Mouse (Mus musculus) liver, embryonic 11.5 days (tissue): ENCODE measurements around the gene Meioc. TPM values are rescaled to one million over a fixed set of nuclear protein-coding genes. Genes with fewer than 3 reads are reported as not detected.

Source experiments
- ATAC-seq: fragments of 200-750 bp; cut with Nextera tagmentation; replicated peaks from 2 replicates; pipeline ENCODE4 v1.8.0; 2017; ENCODE audit warnings: moderate number of reproducible peaks, mild to moderate bottlenecking, moderate TSS enrichment, moderate library complexity; ENCODE audit not compliant: low FRiP score
- DNase-seq: peaks from one replicate; pipeline ENCODE4 v3.0.0-alpha.2; 2017; ENCODE audit warnings: low spot score
- H3K27ac ChIP-seq: fragments of 300-500 bp; sonication (generic); 2 replicates; pipeline ENCODE4 v1.5.1; 2014; ENCODE audit warnings: mild to moderate bottlenecking, low read depth, low read length, control low read depth
- H3K27me3 ChIP-seq: fragments of 300-500 bp; sonication (generic); replicated peaks from 2 replicates; pipeline ENCODE4 v1.6.1; 2014; ENCODE audit warnings: low read length, mixed read lengths; ENCODE audit not compliant: control insufficient read depth, insufficient read depth
- H3K36me3 ChIP-seq: fragments of 300-500 bp; sonication (generic); 2 replicates; pipeline ENCODE4 v1.6.1; 2014; ENCODE audit warnings: mild to moderate bottlenecking, low read length, moderate library complexity, mixed read lengths; ENCODE audit not compliant: control insufficient read depth, insufficient read depth
- H3K4me1 ChIP-seq: fragments of 300-500 bp; sonication (generic); replicated peaks from 2 replicates; pipeline ENCODE4 v1.6.1; 2014; ENCODE audit warnings: low read length, mixed read lengths; ENCODE audit not compliant: control insufficient read depth, insufficient read depth
- H3K4me2 ChIP-seq: fragments of 300-500 bp; sonication (generic); 2 replicates; pipeline ENCODE4 v1.6.1; 2014; ENCODE audit warnings: mild to moderate bottlenecking, control low read depth, moderate library complexity
- H3K4me3 ChIP-seq: fragments of 300-500 bp; sonication (generic); 2 replicates; pipeline ENCODE4 v1.5.1; 2014; ENCODE audit warnings: low read depth, low read length, control low read depth
- H3K9ac ChIP-seq: fragments of 300-500 bp; sonication (generic); 2 replicates; pipeline ENCODE4 v1.6.1; 2014; ENCODE audit warnings: low read depth, low read length, control low read depth
- H3K9me3 ChIP-seq: fragments of 300-500 bp; sonication (generic); 2 replicates; pipeline ENCODE4 v1.6.1; 2016; ENCODE audit warnings: low read length, inconsistent platforms, mixed read lengths; ENCODE audit not compliant: control insufficient read depth
- WGBS: fragments of 180-500 bp; shearing (Covaris S2); extraction: QIAGEN DNeasy Blood & Tissue Kit; methylation state at CpG from one replicate; pipeline ENCODE4 v1.1.7; 2014; 5-methylcytosine and 5-hydroxymethylcytosine counted together
- polyA plus RNA-seq: library from polyadenylated mRNA; unstranded; fragments of >200 nt; fragmentation: Nextera tagmentation; extraction: Ambion mirVana; gene quantifications from 2 replicates; pipeline ENCODE4 v1.2.1, GENCODE M21; 2014

The Meioc gene
- polyA plus RNA-seq, 1 experiment from 2014 or later: 0.25 TPM

DNA sequence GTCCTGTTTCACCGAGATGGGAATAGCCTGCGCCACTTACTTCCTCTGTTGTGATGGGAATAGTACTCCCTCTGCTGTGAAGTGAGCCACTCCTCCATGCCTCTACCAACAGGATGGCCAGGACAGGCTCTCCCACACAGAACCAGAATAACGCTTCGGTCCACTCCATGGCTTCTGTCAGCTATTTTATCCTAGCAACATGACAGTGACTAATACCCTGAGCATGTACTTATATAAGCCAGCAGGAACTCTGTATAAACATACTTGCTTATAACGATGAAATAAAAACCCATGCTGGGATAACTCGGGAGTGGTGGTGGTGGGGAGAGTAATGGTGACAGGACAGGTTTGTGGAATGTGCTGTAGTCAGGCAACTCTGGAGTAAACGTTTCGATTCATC lies 7.6 kb upstream of the Meioc start:
- DNase-seq (no peak), ATAC-seq (no peak)
- H3K9me3 ChIP-seq: no peaks in the 10 kb centered on the region
- H3K4me1 ChIP-seq: no peaks in the 10 kb centered on the region
- no peaks in the 10 kb centered on the region for H3K36me3 ChIP-seq
- 62% methylated on average over 8 of the region's 8 CpGs for WGBS
- H3K4me3 ChIP-seq: no peak overlapping the region
- H3K4me2 ChIP-seq: no peak overlapping the region
- H3K27ac ChIP-seq: no peak overlapping the region
- no peaks in the 10 kb centered on the region for H3K27me3 ChIP-seq
- H3K9ac ChIP-seq: no peak overlapping the region

GRCm38 (mm10) chr11:102656326-102656926 lies 7.1 kb upstream of the Meioc start:
- Histone ChIP-seq H3K9me3 (no peaks in the 10 kb centered on the region), H3K4me3 (no peak overlapping the region), H3K4me1 (no peaks in the 10 kb centered on the region), H3K4me2 (no peak overlapping the region), H3K27ac (no peak overlapping the region), H3K36me3 (no peaks in the 10 kb centered on the region), H3K9ac (no peak overlapping the region), H3K27me3 (no peaks in the 10 kb centered on the region)
- DNase-seq: no peak
- 36% methylated on average over 4 of the region's 4 CpGs for WGBS
- ATAC-seq: no peak

- WGBS: 54% methylated on average over 6 of the region's 6 CpGs
- Histone ChIP-seq H3K4me1 (no peaks in the 10 kb centered on the region), H3K9ac (no peak overlapping the region), H3K36me3 (no peaks in the 10 kb centered on the region), H3K27ac (no peak overlapping the region), H3K4me2 (no peak overlapping the region), H3K9me3 (no peaks in the 10 kb centered on the region), H3K4me3 (no peak overlapping the region), H3K27me3 (no peaks in the 10 kb centered on the region)
- ATAC-seq: no peak
- no peak for DNase-seq
These were observed 6.6 kb upstream of the Meioc start for GRCm38 (mm10) chr11:102656931-102657330.

GRCm38 (mm10) chr11:102665151-102665550 lies 1.6 kb downstream of the Meioc start:
- WGBS: 39% methylated on average over 33 of the region's 33 CpGs
- H3K36me3 ChIP-seq: no peaks in the 10 kb centered on the region
- peaks cover 5% of the 10 kb centered on the region; the same call in 1 of the 2 replicates for H3K9me3 ChIP-seq
- peak overlapping the region; percentile 14; the same call in 1 of the 2 replicates for H3K4me2 ChIP-seq
- DNase-seq (no peak), ATAC-seq (no peak)
- peak overlapping the region; percentile 17; the same call in 1 of the 2 replicates for H3K4me3 ChIP-seq
- H3K4me1 ChIP-seq: no peaks in the 10 kb centered on the region
- H3K9ac ChIP-seq: no peak overlapping the region
- peaks cover 25% of the 10 kb centered on the region for H3K27me3 ChIP-seq
- no peak overlapping the region for H3K27ac ChIP-seq

GRCm38 (mm10) chr11:102665637-102666435 lies 2.3 kb downstream of the Meioc start:
- peaks cover 25% of the 10 kb centered on the region for H3K27me3 ChIP-seq
- peak overlapping the region; percentile 21 for H3K4me2 ChIP-seq
- H3K9ac ChIP-seq: no peak overlapping the region
- DNase-seq (no peak), ATAC-seq (no peak)
- no peaks in the 10 kb centered on the region for H3K36me3 ChIP-seq
- no peaks in the 10 kb centered on the region for H3K4me1 ChIP-seq
- 35% methylated on average over 84 of the region's 84 CpGs for WGBS
- H3K27ac ChIP-seq: no peak overlapping the region
- peaks cover 5% of the 10 kb centered on the region; the same call in 1 of the 2 replicates for H3K9me3 ChIP-seq
- peak overlapping the region; percentile 17 for H3K4me3 ChIP-seq

DNA sequence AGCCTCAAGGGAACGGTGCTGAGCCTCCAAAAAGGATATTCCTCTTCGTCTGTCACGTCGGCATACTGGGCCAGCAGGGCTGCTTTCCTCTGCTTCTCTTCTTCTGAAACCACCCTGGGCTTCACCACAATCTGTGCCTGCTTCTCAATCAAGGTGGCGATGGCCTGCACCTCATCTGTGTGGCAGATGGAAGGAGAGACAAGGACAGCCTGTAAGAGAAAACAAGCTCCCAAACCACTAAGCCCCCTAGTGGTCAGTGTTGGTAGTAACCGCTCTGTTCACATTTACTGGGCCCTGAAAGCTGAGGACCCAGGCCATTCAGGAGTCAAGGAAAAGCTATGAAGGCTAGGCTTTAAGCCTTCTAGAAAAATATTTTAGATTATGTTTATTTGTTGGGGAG lies 26.6 kb downstream of the Meioc start:
- ATAC-seq (no peak), DNase-seq (peak; percentile 50)
- no peak overlapping the region for H3K9ac ChIP-seq
- no peak overlapping the region for H3K4me2 ChIP-seq
- no peaks in the 10 kb centered on the region for H3K9me3 ChIP-seq
- H3K4me1 ChIP-seq: no peaks in the 10 kb centered on the region
- H3K36me3 ChIP-seq: peaks cover 6% of the 10 kb centered on the region; the same call in 1 of the 2 replicates
- no peak overlapping the region for H3K27ac ChIP-seq
- no peaks in the 10 kb centered on the region for H3K27me3 ChIP-seq
- no peak overlapping the region for H3K4me3 ChIP-seq
- WGBS: 66% methylated on average over 6 of the region's 6 CpGs

GRCm38 (mm10) chr11:102695289-102695688 lies 31.8 kb downstream of the Meioc start:
- no peak overlapping the region for H3K9ac ChIP-seq
- no peak overlapping the region for H3K4me2 ChIP-seq
- ATAC-seq (no peak), DNase-seq (no peak)
- H3K27ac ChIP-seq: no peak overlapping the region
- H3K4me1 ChIP-seq: peaks cover 7% of the 10 kb centered on the region
- no peaks in the 10 kb centered on the region for H3K27me3 ChIP-seq
- no peak overlapping the region for H3K4me3 ChIP-seq
- no peaks in the 10 kb centered on the region for H3K9me3 ChIP-seq
- 92% methylated on average over 7 of the region's 7 CpGs for WGBS
- H3K36me3 ChIP-seq: no peaks in the 10 kb centered on the region

GRCm38 (mm10) chr11:102697338-102698017 lies 34.0 kb downstream of the Meioc start, which contains the start of gene Ccdc43:
TSS of gene Ccdc43 (minus strand) at chr11:102697782.
- Histone ChIP-seq H3K4me2 (peak within 1 kb of the TSS; percentile 86), H3K4me3 (peak within 1 kb of the TSS; percentile 78), H3K9me3 (no peaks in the 10 kb centered on the region), H3K27ac (0 out of 2 replicates have a peak within 1 kb of the TSS, but pooled peaks have one; percentile 26), H3K27me3 (no peaks in the 10 kb centered on the region), H3K9ac (peak within 1 kb of the TSS; percentile 79), H3K4me1 (peaks cover 7% of the 10 kb centered on the region), H3K36me3 (no peaks in the 10 kb centered on the region)
- DNase-seq (peak; percentile 93), ATAC-seq (peak; percentile 98)
- WGBS: under 1% methylated on average over 49 of the region's 49 CpGs
